Comparison of ENCODE assay signal across 15 mouse cellular contexts in the genomic region with DNA sequence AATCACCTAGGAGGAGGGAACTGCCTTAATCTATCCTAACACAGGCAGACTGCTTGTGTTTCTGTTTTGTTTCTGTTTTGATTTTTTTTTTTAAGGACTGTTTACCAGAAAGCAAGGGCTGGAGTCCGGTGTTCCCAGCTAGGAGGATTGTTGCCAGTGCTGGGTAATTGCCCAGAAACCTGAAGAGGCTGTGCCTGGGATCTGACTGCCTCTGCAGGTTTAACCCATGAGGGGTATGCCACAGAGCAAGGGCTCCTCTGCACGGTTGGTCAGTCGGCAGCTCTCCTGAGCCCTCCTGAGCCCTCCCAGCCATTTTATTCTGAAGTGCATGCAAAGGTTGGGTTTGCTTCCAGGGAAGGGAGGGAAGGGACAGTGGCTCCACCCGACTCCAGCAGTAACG. TPM values are rescaled to one million over a fixed set of nuclear protein-coding genes. Genes with fewer than 3 reads are reported as not detected.
DNase-seq lines count a peak whose midpoint lies in the region; ATAC-seq and TF ChIP-seq lines count a peak whose summit lies in the region.
"Had no signal": no experiment of that assay in that cellular context is flagged by ENCODE, and none has a peak within 500 bp of the region (broad histone marks: within the 10 kb centered on the region; RNA-seq: fewer than 3 reads in every experiment).

No protein-coding gene starts in this region.

- H3K4me1 ChIP-seq in hindbrain, postnatal 0 days (ENCODE audit: insufficient read depth, low read length) = 0 out of 2 replicates have a peak, but pooled peaks cover 3% of the 10 kb centered on the region
- H3K4me1 ChIP-seq in hindbrain, embryonic 12.5 days = peaks cover 18% of the 10 kb centered on the region
- H3K4me1 ChIP-seq: liver, embryonic 13.5 days had no signal

- H3K4me2 ChIP-seq in hindbrain, postnatal 0 days (ENCODE audit: low read depth, low read length) = no peak overlapping the region
- no peak overlapping the region for H3K4me2 ChIP-seq in hindbrain, embryonic 12.5 days (replicated peaks)
- H3K4me2 ChIP-seq: heart, embryonic 11.5 days; liver, embryonic 13.5 days had no signal

- no peaks in the 10 kb centered on the region for H3K9me3 ChIP-seq in hindbrain, postnatal 0 days (ENCODE audit: low read length)
- no peaks in the 10 kb centered on the region for H3K9me3 ChIP-seq in hindbrain, embryonic 12.5 days (replicated peaks)
- H3K9me3 ChIP-seq: liver, embryonic 13.5 days had no signal

- no peak overlapping the region for H3K9ac ChIP-seq in hindbrain, postnatal 0 days (replicated peaks; ENCODE audit: low read length)
- H3K9ac ChIP-seq in hindbrain, embryonic 12.5 days = no peak overlapping the region
- H3K9ac ChIP-seq: liver, embryonic 13.5 days had no signal

- no peak for TF ChIP-seq CTCF in hindbrain, postnatal 0 days (IDR thresholded peaks at IDR 0.05; ENCODE audit: low read depth)

- no peak overlapping the region for H3K4me3 ChIP-seq in hindbrain, postnatal 0 days (ENCODE audit: low read length)
- no peak overlapping the region for H3K4me3 ChIP-seq in hindbrain, embryonic 12.5 days
- H3K4me3 ChIP-seq: liver, embryonic 13.5 days had no signal

- H3K27ac ChIP-seq in hindbrain, postnatal 0 days = peak overlapping the region; percentile 26; the same call in 1 of the 2 replicates
- no peak overlapping the region for H3K27ac ChIP-seq in hindbrain, embryonic 12.5 days
- H3K27ac ChIP-seq: liver, embryonic 13.5 days; macrophage had no signal

- 38% methylated on average over 5 of the region's 5 CpGs for WGBS in hindbrain, postnatal 0 days
- 64% methylated on average over 5 of the region's 5 CpGs for WGBS in hindbrain, embryonic 12.5 days

- peaks cover 6% of the 10 kb centered on the region; the same call in 1 of the 2 replicates for H3K36me3 ChIP-seq in hindbrain, postnatal 0 days (ENCODE audit: insufficient read depth, low read length)
- peaks cover 11% of the 10 kb centered on the region for H3K36me3 ChIP-seq in hindbrain, embryonic 12.5 days

- no peaks in the 10 kb centered on the region for H3K27me3 ChIP-seq in hindbrain, postnatal 0 days (ENCODE audit: insufficient read depth, low read length)
- no peaks in the 10 kb centered on the region for H3K27me3 ChIP-seq in hindbrain, embryonic 12.5 days
- H3K27me3 ChIP-seq: liver, embryonic 13.5 days had no signal

- DNase-seq in hindbrain, postnatal 0 days (ENCODE audit: low spot score) = peak; percentile 47
- peak; percentile 10 for DNase-seq in NIH3T3 (ENCODE audit: low read depth)
- DNase-seq in brain, adult 2 months (ENCODE audit: low read depth, low spot score) = peak; percentile 89
- DNase-seq in cerebellum, postnatal 36 days = peak; percentile 60 to 62
- DNase-seq in embryo, embryonic 10 days (ENCODE audit: low spot score) = no peak
- DNase-seq: liver, embryonic 13.5 days; right cerebral cortex, adult 18-20 months; thymus, adult 2 months had no signal

- no peak for ATAC-seq in hindbrain, postnatal 0 days
- ATAC-seq in hindbrain, embryonic 12.5 days (ENCODE audit: low FRiP score) = no peak
- ATAC-seq in frontal cortex, adult (ENCODE audit: low TSS enrichment) = no peak
- ATAC-seq: forebrain, embryonic 14.5 days had no signal

RNA-seq across cellular contexts. Expression of gene Mrln, which starts 40.8 kb away (rescaled TPM):
- total RNA-seq in hindbrain, postnatal 0 days (2014; rRNA removed) = 5.3 and 6.3 TPM in 2 replicates
- polyA plus RNA-seq in hindbrain, postnatal 0 days (2015; fragmentation: Nextera tagmentation; extraction: Ambion mirVana) = 3.3 and 3.9 TPM in 2 replicates
- 3.8 and 7.2 TPM in 2 replicates for polyA plus RNA-seq in hindbrain, embryonic 12.5 days (2016; fragmentation: Nextera tagmentation; extraction: Ambion mirVana)
- total RNA-seq: layer of hippocampus, adult 18-20 months; left cerebral cortex, postnatal 14 days had no signal
- polyA plus RNA-seq: forebrain, embryonic 14.5 days; macrophage had no signal
